Mouse (Mus musculus) lung, postnatal 0 days (tissue): ENCODE measurements around the gene Mettl7a2. TPM values are rescaled to one million over a fixed set of nuclear protein-coding genes. Genes with fewer than 3 reads are reported as not detected.
"Not testable (repeated sequence)": the region's sequence is repeated elsewhere in the genome, so short reads cannot be mapped to it uniquely, and the experiment has no call there.

Experiments used
- ATAC-seq: fragments of 200-750 bp; cut with Nextera tagmentation; 2 replicates; pipeline ENCODE4 v1.8.0; 2017; ENCODE audit warnings: moderate library complexity
- DNase-seq: peaks from one replicate; pipeline ENCODE4 v3.0.0-alpha.2; 2016; ENCODE audit warnings: low spot score
- H3K27ac ChIP-seq: fragments of 300-500 bp; sonication (generic); 2 replicates; pipeline ENCODE4 v1.5.1; 2014; ENCODE audit warnings: antibody characterized with exemption, mild to moderate bottlenecking, low read length, mixed read lengths
- H3K27me3 ChIP-seq: fragments of 300-500 bp; sonication (generic); replicated peaks from 2 replicates; pipeline ENCODE4 v1.6.1; 2014; ENCODE audit warnings: low read length, mixed read lengths; ENCODE audit not compliant: insufficient read depth
- H3K36me3 ChIP-seq: fragments of 300-500 bp; sonication (generic); 2 replicates; pipeline ENCODE4 v1.6.1; 2014; ENCODE audit warnings: low read length, mixed read lengths; ENCODE audit not compliant: insufficient read depth
- H3K4me1 ChIP-seq: fragments of 300-500 bp; sonication (generic); 2 replicates; pipeline ENCODE4 v1.6.1; 2014; ENCODE audit warnings: antibody characterized with exemption, low read depth, low read length, mixed read lengths; ENCODE audit not compliant: insufficient read depth
- H3K4me2 ChIP-seq: fragments of 300-500 bp; sonication (generic); replicated peaks from 2 replicates; pipeline ENCODE4 v1.6.1; 2014; ENCODE audit warnings: low read depth, mild to moderate bottlenecking, low read length, moderate library complexity, mixed read lengths
- H3K4me3 ChIP-seq: fragments of 300-500 bp; sonication (generic); 2 replicates; pipeline ENCODE4 v1.5.1; 2014; ENCODE audit warnings: low read depth, low read length
- H3K9ac ChIP-seq: fragments of 300-500 bp; sonication (generic); replicated peaks from 2 replicates; pipeline ENCODE4 v1.6.1; 2014; ENCODE audit warnings: low read depth, mild to moderate bottlenecking
- H3K9me3 ChIP-seq: fragments of 300-500 bp; sonication (generic); 2 replicates; pipeline ENCODE4 v1.6.1; 2016; ENCODE audit warnings: low read length, mixed read lengths
- CTCF ChIP-seq: IDR thresholded peaks from 2 replicates; pipeline ENCODE4 v1.5.1; 2016; ENCODE audit warnings: antibody characterized with exemption, mild to moderate bottlenecking
- EP300 ChIP-seq: IDR thresholded peaks from 2 replicates; pipeline ENCODE4 v1.6.1; 2016; ENCODE audit warnings: antibody characterized with exemption, mild to moderate bottlenecking, control low read depth
- WGBS: fragments of 180-500 bp; shearing (Covaris S2); extraction: QIAGEN DNeasy Blood & Tissue Kit; methylation state at CpG from one replicate; pipeline ENCODE4 v1.1.7; 2014; 5-methylcytosine and 5-hydroxymethylcytosine counted together
- polyA plus RNA-seq: library from polyadenylated mRNA; unstranded; fragments of >200 nt; fragmentation: Nextera tagmentation; extraction: Ambion mirVana; gene quantifications from 2 replicates; pipeline ENCODE4 v1.2.1, GENCODE M21; 2015

Gene Mettl7a2
- polyA plus RNA-seq, 1 experiment from 2014 or later: 0.11 TPM

DNA sequence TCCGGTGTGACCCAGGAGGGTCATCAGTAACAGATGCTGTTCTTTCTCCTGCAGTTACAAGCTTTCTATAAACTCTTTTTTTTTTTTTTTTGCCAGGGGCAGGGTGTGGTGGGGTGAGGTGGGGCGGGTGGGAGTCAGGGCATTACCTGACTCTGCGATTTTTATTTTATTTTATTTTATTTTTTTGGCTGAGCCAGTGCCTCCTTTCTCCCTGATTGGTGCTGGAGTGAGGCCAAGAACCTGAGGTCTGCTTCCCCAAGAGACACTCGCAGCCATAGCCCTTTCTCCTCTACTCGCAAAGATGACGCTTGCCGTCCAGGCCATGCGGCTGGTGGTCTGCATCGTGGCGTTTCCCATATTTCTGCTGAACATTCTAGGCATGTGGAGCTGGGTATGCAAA lies 18.4 kb upstream of the Mettl7a2 start, which contains the start of gene Mettl7a3:
Gene Mettl7a3 (plus strand): TSS at position 301 of the 400 bp plus-strand sequence.
- DNase-seq (no peak), ATAC-seq (no peak)
- Histone ChIP-seq H3K36me3 (no peaks in the 10 kb centered on the region), H3K27ac (no peak within 1 kb of the TSS), H3K4me2 (no peak within 1 kb of the TSS), H3K27me3 (no peaks in the 10 kb centered on the region), H3K4me1 (no peaks in the 10 kb centered on the region), H3K4me3 (no peak within 1 kb of the TSS), H3K9ac (no peak within 1 kb of the TSS), H3K9me3 (no peaks in the 10 kb centered on the region)
- WGBS: 73% methylated on average over 10 of the region's 10 CpGs
- TF ChIP-seq CTCF (no peak), EP300 (no peak)

DNA sequence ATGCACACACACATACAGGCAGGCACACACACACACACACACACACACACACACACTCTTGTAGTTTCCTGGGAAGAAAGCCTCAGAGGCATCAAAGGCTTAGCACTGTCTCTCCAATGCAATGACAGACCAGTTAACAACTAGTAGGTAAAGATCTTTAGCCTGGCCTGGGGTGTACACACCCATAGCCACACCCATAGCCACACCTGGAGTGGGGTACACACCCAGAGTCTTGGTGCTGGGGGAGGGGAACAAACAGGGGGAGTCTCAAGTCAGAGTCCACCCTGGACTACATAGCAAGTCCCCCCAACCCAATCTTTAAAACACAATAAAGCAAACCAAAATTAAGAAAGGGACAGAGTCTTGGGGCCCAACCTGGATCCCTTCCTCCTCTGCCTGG lies 15.7 kb upstream of the Mettl7a2 start:
- not testable (repeated sequence) for H3K4me1 ChIP-seq, H3K4me3 ChIP-seq, H3K9me3 ChIP-seq, H3K27me3 ChIP-seq, H3K4me2 ChIP-seq, H3K9ac ChIP-seq, H3K36me3 ChIP-seq, ATAC-seq, H3K27ac ChIP-seq, DNase-seq

DNA sequence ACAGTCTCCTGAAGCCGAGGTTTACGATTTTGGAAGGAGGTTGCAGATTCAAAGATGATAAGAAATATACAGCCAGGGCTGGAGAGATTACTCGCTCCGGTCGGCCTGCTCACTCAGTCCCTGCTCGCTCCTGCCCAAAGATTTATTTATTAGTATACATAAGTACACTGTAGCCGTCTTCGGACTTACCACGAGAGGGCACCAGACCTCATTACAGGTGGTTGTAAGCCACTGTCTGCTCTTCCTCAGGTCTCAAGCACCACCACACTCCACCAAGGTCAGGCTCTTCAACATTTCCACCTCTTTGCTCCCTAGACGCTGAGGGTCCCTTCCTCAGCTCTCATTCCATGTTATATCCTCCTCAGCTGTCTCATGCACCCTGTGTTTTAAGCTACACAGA lies 15.2 kb upstream of the Mettl7a2 start:
- DNase-seq (peak; percentile 42), ATAC-seq (peak; percentile 42; the same call in 1 of the 2 replicates)
- 27% methylated on average over 10 of the region's 10 CpGs for WGBS

DNA sequence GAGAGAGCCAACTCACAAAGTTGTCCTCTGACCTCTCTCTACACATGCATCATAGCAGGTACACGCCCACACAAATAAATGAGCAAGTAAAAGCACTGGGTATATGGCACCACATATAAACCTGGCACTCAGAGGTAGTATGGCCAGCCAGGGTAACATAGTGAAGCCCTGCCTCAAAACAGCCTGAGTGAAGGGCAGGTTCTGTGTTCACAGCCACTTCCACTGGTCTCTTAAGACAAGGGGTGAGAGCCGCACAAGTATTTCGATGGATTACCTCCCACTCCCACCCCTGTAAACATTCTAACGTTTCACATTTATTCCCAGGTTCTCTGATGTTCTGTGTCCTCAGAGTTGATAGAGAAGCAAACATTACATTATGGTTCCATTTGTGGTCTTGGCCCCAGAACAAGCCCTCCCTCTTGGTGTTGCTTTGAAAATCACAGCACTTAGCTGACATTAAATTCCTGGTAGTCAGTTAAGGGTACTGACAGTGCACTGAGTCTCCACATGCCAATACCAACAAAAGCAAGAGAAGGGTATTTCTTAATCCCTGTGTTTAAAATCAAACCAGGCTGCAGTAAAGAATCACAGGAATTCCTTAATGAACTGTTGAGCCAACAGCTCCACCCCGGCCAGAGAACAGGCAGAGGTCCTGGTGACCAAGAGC lies 11.6 kb upstream of the Mettl7a2 start:
- not testable (repeated sequence) for H3K4me1 ChIP-seq, H3K4me3 ChIP-seq, H3K27me3 ChIP-seq, H3K4me2 ChIP-seq, H3K9ac ChIP-seq, H3K9me3 ChIP-seq, H3K36me3 ChIP-seq
- ATAC-seq (peak; percentile 81), DNase-seq (peak; percentile 83)
- H3K27ac ChIP-seq: peak overlapping the region; percentile 62; the same call in 1 of the 2 replicates
- 23% methylated on average over 4 of the region's 5 CpGs for WGBS
- TF ChIP-seq EP300: peak; percentile 27; the same call in 1 of the 2 replicates

More for the DNA sequence above, 15.2 kb upstream of the Mettl7a2 start:
- H3K36me3 ChIP-seq, H3K9ac ChIP-seq, H3K4me2 ChIP-seq, H3K4me1 ChIP-seq, H3K9me3 ChIP-seq, H3K27ac ChIP-seq, H3K27me3 ChIP-seq, H3K4me3 ChIP-seq: not testable (repeated sequence)
- peak; percentile 63 for TF ChIP-seq CTCF

DNA sequence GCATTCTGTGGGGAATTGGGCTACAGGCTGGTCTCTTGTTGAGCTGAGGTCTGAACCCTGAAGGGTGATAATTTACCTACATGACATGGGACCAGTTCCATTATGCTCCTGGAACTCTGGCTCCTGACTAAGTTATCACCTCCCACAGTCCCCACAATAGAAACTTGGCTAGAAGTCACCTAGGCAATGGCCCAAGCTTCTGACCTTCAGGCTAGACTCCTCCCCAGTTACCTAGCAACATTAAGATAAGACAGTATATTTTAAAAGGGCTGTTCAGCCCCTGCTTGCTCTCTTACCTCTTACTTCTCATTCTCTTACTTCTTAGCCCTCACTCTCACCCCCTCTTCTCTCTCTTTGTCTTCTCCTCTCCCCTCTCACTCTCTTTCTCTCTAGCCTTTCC lies 7.5 kb upstream of the Mettl7a2 start:
- ATAC-seq: no peak
- H3K4me2 ChIP-seq: no peak overlapping the region
- no peaks in the 10 kb centered on the region for H3K36me3 ChIP-seq
- TF ChIP-seq CTCF: no peak
- TF ChIP-seq EP300: no peak
- no peak for DNase-seq
- no peaks in the 10 kb centered on the region for H3K4me1 ChIP-seq
- H3K27ac ChIP-seq: no peak overlapping the region
- H3K9me3 ChIP-seq: no peaks in the 10 kb centered on the region
- H3K9ac ChIP-seq: no peak overlapping the region
- no peak overlapping the region for H3K4me3 ChIP-seq
- H3K27me3 ChIP-seq: no peaks in the 10 kb centered on the region

DNA sequence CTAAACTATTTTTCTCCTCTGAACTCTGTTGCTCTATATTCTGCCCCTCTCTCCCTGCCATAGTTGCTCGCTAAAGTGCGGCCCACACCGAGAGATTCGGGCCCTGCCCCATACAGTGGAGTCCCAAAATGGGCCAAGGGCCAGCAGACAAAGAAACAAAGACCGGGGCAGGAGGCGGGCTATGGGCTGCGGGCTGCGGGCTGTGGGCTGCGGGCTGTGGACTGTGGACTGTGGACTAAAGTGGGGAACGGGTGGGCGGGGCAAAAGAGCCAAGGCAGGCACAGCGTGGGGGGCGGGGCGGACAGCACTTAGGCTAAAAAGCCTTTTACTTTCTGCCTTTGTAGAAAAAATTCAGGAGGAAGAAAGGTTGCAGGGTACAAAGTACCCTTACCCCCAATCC lies 6.2 kb upstream of the Mettl7a2 start:
- H3K9ac ChIP-seq: no peak overlapping the region
- no peak overlapping the region for H3K27ac ChIP-seq
- no peaks in the 10 kb centered on the region for H3K27me3 ChIP-seq
- H3K4me1 ChIP-seq: no peaks in the 10 kb centered on the region
- peak; percentile 17 for DNase-seq
- TF ChIP-seq CTCF: no peak
- no peak for TF ChIP-seq EP300
- WGBS: 72% methylated on average over 14 of the region's 14 CpGs
- H3K9me3 ChIP-seq: no peaks in the 10 kb centered on the region
- no peak overlapping the region for H3K4me2 ChIP-seq
- ATAC-seq: 0 out of 2 replicates have a peak, but pooled peaks have one; percentile 37
- H3K4me3 ChIP-seq: no peak overlapping the region
- H3K36me3 ChIP-seq: no peaks in the 10 kb centered on the region

DNA sequence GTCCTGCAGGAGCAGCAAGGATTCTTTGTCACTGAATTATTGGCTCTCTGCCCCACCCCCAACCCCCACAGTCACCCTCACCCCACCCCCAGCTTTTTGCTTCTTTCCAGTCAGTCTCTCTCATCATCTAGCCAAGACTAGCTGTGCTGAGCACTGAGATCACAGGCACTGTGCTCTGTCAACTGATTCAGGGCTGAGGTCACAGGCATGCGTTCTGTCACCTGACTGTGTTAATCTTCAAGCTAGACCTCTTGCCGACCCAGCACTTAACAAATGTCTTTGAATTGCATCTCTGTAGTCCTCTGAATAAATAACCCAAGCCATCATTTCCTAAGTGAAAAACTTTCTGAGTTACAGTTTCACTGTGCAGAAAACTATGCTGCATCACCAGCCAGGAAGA lies 3.5 kb upstream of the Mettl7a2 start:
- no peaks in the 10 kb centered on the region for H3K36me3 ChIP-seq
- DNase-seq (no peak), ATAC-seq (no peak)
- 23% methylated on average over 2 of the region's 2 CpGs for WGBS
- H3K9ac ChIP-seq: no peak overlapping the region
- no peaks in the 10 kb centered on the region for H3K4me1 ChIP-seq
- H3K4me2 ChIP-seq: no peak overlapping the region
- no peaks in the 10 kb centered on the region for H3K9me3 ChIP-seq
- no peaks in the 10 kb centered on the region for H3K27me3 ChIP-seq
- no peak overlapping the region for H3K27ac ChIP-seq
- TF ChIP-seq CTCF: no peak
- no peak for TF ChIP-seq EP300
- no peak overlapping the region for H3K4me3 ChIP-seq
